Mouse (Mus musculus) left cerebral cortex, adult 18-20 months (tissue): Measurements from ENCODE around the gene D6Wsu163e. TPM values are rescaled to one million over a fixed set of nuclear protein-coding genes. Genes with fewer than 3 reads are reported as not detected.

Experiments used
- DNase-seq, 2 experiments: peaks; one replicate each; pipeline ENCODE4 v3.0.0; 2021 to 2022; ENCODE audit warnings: low spot score in 2 of 2, mixed read lengths in 1 of 2
- long read RNA-seq, 2 experiments: library from polyadenylated mRNA; stranded (forward); transcript quantifications; one replicate each; pipeline ENCODE4 v2.0.0; 2021
- total RNA-seq, 2 experiments: library from RNA; stranded (reverse); gene quantifications; 2 replicates each; pipeline ENCODE4 v1.2.3; 2021

The D6Wsu163e gene
- 10 to 100 TPM; 47.2 to 47.4 TPM for total RNA-seq
- long read RNA-seq, experiment 1, transcript D6Wsu163e-201 (14 exons, 2,501 nt) = major isoform, 26 of 37 reads
- long read RNA-seq, experiment 1, partial matches to known transcripts = 5 of 37 reads
- long read RNA-seq, experiment 1, other reads (novel, unspliced or antisense) = 5 of 37 reads
- long read RNA-seq, experiment 2, transcript D6Wsu163e-201 (14 exons, 2,501 nt) = major isoform, 29 of 43 reads
- long read RNA-seq, experiment 2, partial matches to known transcripts = 10 of 43 reads
- long read RNA-seq, experiment 2, other reads (novel, unspliced or antisense) = 3 of 43 reads

DNA sequence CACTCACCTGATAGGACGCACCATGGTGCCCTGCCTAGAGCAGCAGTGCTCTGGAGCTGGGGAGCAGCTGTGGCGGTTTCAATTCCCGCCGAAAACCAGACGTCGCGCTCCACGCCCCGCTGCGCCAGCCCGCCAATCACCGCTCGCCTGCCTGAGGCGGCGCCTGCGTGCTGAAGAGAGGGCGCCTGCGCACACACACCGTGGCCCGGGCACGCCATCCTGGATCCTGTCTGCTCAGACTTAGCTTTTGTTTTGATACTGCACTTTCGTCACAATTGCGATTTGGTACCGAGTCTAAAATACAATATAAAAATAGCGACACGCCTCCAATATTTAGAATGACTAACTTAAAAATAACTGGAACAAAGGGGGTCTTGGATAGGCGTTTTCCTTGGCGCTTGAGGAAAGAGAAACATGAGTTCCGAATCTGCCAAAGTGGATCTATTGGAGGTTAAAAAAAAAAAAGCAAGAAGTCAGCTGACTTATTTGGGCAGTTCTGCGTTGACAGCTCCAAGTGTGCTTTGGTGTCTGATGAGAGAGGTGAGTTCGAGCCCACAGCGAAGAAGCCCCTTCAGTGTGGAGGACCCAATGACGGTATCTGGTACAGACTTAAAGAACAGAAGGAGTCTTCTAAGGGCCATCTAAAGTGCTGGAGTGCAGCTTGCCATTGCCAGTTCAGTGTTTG, at the start of gene D6Wsu163e, which contains the start of gene Rad51ap1:
Gene D6Wsu163e (plus strand): TSS at position 476 of the 685 bp plus-strand sequence.
Gene Rad51ap1 (minus strand): TSS at position 101 of the 685 bp plus-strand sequence.
- DNase-seq = peak; percentile 94 to 96

DNA sequence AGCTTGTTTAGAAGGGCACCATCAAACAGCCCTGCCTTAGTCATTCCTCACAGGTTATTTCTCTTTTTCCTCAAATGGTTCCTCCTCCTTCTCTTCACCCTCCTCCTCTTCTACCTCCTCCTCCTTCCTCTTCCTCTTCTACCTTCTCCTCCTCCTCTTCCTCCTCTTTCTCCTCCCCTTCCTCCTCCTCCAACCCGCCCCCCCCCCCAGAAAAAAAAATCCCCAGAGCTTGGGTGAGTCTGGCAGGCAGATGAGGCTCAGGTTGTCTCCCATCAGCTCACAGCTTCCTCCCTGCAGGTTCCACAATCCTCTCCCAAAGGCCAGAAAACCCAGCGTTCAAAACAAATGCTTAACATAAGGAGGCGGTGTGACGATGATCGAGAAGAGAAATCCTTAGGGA, 32.4 kb upstream of the D6Wsu163e start:
- no peak for DNase-seq

DNA sequence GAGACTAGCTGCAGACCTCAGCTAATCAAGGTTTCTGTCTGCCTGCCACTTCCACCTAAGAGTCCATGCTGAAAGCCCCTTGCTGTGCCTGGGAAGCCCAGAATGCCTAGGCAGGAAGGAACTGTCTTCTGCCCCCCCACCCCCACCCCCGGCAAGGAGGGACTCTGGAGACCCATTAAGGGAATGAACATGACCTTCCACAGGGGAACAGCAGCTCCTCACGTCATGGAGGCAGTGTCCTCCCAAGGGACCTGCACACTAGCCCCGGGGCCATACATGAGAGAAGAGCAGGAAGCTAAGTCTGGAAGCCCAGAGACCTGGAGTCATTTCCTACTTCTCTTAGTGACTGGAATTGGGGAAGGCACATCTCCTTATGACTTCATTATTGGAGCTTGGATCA, 31.9 kb upstream of the D6Wsu163e start:
- no peak for DNase-seq

DNA sequence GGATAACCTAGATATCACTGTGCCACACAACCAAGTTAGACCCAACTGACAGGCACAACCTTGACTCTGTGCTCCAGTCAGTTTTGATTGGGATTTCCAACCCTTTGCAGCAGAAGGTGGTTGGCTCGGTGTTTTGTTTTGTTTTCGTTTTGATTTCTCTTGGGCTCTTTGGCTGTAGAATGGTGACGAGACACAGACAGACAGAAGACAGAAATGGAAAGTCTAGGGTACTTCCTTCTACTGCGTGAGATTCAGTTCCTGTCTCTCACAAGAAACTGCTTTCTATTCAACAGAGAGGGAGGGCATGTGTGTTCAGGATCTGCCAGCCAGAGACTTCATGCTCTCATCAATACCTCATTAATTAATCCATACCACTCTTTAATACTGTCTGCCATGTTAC, 29.0 kb upstream of the D6Wsu163e start:
- no peak for DNase-seq

DNA sequence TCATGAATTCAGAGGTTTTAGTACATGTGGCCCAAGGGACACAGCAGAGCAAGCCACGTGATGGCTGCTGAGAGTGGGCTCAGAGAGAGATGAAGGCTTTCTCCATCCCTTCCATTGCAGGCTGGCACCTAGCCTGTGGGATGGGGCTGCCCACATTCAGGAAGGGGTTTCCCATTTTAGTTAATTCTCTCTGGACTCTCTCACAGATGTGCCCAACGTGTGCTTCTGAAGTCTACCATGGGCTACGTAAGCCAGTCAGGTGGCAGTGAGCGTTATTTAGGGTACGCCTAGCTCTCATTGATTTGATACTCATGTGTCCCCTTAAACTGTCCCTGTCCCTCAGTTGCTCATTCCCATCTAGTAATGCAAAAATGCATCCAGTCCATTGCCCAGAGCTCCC, 24.8 kb upstream of the D6Wsu163e start:
- no peak for DNase-seq

DNA sequence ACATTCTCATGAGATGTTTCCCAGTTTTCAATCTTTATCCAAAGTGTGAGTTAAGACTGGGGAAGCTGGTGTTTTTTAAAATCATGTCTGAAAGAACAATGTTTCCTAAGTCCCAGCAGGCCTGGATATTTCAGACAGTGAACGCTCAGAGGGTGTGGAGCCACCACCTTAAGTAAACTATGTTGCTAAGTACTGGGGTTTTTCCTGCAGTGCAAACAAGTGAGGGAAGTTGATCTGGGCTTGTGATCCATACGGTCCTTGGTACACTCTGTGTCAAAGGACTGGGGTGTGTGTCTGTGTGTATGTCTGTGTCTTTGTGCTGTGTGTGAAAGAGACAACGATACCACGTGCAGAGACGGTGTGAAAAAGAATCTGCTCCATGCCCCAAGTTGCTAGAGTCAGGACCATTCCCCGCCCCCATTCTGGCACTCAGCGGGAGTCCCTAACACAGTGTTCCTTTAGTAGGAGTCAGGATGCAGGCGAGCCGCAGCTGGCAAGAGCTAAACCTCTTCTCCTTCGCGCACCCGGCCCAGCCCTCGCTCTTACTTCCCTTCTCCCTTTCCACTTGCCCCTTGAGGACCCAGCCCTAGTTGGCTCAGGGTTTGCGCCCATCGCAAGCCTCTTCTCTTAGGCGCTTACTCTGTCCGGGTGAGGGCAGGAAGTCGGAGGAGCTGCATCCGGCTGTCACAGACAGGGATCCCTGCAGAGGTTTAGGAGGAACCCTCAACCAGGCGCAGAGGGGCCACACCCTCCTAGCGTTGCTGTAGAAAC, 18.5 kb upstream of the D6Wsu163e start, which contains the start of gene Dyrk4:
Gene Dyrk4 (minus strand): TSS at position 729 of the 771 bp plus-strand sequence.
- DNase-seq = no peak

DNA sequence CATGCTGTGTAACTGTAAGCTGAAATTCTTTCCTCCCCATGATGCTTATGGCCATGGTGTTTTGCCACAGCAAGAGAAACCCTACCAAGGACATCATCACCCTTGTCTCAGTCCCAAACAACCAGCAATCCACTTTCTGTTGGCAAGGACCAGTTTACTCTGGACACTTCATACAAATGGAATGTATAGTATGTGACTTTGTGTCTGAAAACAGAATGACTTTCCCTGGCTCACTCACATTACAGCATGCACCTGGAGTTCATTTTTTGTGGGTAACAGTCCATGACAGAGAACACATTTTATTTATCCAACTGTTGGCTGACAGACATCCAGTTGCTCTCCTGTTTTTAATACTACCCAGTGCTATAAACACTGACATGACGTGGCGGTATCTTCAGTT, 6.9 kb upstream of the D6Wsu163e start:
- DNase-seq = no peak

DNA sequence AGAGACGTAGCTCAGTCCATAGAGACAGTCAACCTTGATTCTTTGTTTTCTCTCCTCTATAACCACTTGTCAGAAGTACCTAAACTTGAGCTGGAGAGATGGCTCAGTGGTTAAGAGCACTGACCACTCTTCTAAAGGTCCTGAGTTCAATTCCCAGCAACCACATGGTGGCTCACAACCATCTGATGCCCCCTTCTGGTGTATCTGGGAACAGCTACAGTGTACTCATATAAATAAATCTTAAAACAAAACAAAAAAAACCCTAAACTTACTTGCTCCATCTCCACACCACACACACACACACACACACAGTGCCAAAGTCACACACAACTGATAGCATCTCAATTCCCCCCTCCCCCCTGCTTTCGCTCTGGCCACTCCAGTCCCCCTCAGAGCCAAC, 1.7 kb upstream of the D6Wsu163e start:
- no peak for DNase-seq

DNA sequence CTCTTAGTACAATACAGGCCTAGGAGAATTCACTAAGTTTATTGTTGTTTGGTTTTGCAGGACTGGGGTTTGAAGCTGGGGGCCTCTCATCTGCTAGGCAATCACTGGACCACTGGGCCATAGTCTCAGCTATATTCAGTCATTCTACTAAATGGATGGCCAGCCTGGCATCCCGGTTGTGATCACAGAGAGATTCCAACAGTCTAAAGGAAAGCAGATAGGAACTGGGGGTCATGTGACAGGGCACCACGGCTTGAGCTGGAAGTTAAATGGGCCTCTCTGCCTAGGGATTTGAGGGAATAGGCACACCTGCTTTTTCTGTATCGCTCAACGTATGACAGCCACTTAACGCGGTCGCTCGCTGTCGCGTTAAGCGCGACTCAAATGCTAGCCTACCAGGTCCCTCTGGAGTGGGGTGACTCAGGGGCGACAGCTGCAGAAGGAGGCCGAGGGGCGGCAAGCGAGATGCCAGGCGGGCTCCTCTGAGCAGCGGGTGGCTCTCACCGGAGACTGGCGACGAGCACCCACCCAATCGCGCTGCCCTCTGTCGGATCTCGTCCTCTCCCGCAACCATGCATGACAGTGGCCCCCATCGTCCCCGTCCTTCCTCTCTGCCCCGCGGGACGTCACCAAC, 792 bp upstream of the D6Wsu163e start:
- no peak for DNase-seq

DNA sequence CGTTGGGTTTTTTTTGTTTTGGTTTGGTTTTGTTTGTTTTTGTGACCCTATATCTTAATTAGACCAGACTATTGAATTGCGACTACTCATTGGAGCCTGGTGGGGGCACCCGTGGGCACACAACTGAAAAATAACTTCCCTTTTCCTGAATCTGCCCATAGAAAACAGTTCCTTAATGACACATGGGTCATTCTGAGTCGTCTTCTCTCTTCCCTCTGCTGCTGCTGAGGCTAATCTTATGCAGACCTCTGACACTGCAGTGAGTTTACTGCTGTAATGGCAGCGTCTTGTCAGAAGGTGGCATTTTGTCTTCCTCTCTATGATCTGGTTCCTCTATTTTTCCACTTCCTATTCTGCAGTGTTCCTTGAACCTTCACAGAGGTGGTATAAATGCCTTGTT, 689 bp downstream of the D6Wsu163e start:
- no peak for DNase-seq

DNA sequence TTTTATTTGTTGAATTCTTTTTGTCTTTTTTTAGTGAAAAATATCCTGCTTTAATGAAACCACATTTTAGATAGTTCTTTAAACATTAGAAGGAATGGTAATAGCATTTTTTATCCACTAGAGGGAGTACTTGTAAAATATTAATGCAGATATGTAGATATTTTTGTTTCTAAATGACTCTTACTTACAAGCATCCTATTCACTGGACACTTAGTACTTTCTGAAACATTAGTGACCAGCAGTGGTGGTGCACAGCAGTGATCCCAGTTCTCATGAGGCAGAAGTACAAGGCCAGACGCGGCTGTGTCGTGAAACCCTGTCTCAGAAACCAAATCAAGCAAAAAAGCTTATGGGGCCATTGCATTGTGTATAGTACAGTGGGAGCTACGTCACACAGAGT, 8.6 kb downstream of the D6Wsu163e start:
- no peak for DNase-seq

DNA sequence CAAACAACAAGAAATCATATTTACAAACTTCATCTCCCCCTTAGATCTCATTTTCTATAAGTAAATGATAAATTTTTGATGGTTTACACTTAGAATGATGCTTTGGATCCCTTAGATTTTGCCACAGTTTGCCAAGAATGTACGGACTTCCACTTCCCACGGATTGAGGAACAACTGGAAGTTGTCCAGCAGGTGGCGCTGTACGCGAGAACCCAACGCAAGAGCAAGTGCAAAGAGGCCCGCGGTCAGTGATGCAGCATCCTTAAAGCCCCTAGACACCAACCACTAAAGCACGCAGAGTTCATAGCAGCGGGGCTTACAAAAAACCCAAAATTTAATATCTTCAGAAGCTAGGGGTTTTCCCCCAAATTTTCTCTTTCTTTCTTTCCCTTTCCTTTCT, 16.0 kb downstream of the D6Wsu163e start:
- peak; percentile 81 to 89 for DNase-seq

DNA sequence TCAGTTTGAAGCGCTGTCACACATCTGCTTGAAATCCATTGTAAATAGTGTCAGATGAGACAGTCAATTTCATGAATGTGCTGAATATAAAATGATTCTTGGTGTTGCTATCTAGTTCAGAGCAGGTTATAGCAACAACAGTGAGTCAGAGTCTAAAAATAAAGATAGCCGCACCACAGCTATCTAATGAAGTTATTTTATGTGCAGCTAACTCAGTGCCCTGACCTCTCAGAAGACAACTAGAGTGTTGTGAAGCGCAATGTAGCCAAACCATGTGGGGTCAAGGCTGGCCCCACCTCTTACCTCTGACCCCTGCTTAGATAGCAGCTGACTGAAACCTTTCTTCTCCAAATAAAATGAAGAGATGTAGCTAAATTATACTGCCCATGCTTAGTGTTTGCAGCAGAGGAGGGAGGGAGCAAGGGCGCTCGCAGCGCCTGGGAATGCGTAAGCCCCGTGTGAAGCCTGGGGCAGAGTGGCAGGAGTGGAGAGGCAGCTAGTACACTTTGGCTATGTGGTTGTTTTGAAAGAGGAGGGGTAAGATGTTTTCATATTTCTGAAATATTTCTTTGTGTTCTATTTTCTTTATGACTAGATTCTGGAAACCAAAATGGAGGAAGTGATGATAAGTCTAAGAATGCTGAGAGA, 21.7 kb downstream of the D6Wsu163e start:
- DNase-seq = no peak

DNA sequence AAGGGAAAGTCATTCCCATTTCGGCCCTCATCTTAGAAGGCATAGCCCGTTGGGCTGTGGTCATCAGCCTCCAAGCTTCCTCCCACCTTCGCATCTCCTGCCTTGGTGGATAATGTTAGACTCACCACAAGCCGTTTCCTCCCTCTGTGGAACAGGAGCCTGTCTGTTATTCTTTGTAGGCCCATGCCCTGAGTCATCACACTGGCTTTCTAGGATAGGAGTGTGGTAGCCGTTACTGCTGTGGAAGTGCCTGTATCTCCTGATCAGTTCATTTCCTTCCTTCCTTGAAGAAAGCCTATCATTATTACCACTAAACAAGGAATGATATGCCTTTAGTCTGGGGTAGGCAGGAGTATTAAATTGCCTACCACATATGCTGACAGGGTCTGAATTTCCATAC, 22.9 kb downstream of the D6Wsu163e start:
- no peak for DNase-seq

DNA sequence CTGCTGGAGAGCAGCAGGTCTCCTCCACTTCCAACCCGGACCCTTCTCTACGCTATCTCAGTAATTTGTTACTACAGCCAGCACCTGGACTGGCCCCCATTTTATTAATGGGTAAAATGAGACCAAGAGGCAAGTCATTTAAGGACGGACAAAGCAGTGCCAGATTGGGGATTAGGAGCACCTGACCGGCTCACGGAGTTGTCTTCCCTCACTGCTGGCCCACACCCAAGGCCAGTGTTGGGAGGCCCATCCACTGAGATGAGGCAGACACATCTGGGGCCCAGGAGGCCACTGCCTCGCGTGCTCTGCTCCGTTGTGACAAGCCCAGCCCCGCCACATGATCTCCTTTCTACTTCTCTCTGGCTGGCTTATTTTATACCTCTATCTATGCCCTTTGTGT, 23.7 kb downstream of the D6Wsu163e start:
- DNase-seq = no peak

DNA sequence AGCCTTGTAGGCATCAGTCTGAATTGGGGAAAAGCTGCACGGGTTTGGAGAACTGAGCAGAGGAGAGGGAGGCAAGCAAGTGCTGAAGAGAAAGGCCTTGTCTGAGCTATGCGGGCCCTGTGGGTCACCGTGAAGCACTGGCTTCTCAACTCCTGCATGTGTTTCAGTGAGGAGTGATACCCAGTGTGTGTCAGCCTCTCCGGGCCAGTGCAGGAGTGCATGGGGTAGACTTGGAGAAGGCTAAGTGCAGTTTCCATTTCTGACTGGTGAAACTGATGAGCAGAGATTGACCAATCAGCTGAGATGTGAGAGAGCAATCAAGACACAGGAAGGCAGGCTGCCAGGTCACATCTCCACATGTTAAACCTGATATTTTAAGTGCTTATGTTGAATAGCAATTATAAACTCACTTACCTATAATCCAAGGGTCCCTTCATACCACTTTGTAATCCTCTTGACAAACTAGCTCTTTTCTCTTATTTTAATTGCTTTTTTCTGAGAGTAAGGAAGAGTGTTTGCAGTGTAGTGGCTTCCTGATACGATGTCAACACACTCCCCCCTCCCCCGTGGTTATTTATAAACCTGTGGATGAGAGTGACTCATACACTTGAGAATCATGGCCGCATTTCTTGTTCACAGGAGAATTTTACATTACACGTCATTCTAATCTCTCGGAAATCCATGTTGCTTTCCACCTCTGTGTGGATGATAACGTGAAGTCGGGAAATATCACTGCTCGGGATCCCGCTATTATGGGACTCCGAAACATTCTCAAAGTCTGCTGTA, 26.7 kb downstream of the D6Wsu163e start:
- DNase-seq = peak; percentile 13 to 16

DNA sequence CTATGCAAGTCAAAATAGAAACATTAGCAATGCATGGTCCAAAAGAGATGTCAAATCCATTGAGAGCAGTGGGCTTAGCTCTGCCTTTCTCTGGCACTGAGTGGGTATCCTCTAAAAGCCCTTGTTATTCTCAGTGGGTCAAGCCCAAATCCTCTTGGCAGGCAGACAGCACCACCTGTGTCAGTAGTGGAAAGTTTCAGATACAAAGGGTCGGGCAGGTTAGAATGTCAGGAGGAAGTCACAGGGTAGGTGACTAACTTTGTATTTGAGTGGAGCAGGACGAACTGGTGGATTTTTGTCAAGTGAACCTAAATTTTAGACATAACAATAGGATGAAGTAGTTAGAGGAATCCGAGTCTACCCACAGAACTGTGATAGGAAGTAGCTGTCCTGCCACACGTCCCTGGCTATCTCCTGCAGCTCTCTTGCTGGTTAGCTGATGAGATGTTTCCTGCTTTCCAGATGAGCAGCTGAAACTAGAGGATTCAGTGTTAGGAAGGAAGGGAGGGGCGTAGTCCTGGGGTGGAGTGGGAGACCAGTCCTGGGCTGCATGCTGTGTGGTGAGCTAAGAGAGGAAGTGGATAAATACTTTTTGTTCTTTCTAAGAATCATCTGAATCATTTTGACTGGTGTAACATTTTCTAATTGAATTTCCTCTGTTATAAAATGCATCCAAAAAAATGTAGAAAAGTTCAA, 41.9 kb downstream of the D6Wsu163e start:
- no peak for DNase-seq

DNA sequence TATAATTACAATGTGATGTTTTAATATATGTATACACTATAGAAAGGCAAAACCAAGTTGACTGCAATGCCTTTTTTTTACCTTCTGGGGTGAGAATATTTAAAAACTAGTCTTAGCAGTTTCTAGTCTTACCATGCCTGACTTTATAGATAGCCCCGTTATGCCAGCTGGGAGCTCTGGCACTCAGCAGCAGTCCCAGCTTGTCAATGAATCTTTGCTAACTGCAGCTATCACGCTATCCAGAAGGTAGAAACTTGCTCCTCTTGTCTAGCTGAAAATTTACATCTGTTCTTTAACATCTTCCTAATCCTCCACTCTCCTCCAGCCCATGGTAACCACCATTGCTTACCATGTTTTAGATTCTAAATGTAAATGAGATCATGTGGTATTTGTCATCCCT, 53.9 kb downstream of the D6Wsu163e start:
- DNase-seq = no peak

DNA sequence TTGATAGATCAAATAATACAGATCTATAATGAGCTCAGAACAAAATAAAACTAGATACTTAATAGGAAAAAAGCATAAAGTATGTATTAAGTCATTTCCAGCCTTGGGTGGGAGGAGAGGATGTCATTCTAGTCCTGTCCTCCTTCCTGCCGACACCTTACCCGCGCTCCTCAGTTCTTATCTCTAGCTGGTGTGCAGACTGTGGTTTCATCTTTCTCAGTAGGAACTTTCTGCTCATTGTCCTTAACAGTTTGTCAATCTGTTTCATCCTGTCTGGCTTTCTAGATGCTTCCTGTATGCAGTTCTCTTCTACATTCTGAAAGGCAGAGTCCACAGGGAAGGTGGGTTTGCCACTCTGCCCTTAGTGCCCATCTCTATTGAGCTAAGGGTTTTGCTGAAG, 55.7 kb downstream of the D6Wsu163e start:
- DNase-seq = no peak

DNA sequence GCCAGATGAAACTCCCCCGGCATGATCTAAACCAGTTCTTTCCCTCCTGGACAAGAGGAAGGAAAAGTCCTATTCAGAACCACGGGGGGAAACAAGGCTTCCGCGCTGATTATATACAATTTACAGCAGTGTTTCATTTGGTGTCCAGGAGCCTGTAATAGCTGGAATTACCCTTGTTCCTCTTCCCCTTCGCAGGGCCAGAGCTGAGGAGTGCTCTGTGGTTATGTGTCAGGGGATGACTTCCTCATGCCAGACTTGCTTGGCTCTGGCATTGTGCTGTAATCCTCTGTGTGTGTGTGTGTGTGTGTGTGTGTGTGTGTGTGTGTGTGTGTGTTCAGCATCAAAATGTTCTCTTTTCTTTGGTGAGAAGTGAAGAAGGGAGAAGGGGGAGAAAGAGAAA, 56.6 kb downstream of the D6Wsu163e start:
- DNase-seq = no peak
